Mouse (Mus musculus) lung, postnatal 36 days (tissue): Measurements from ENCODE around the gene Grk3.

ENCODE experiments used
- DNase-seq: peaks from one replicate; pipeline ENCODE4 v3.0.0; 2022; ENCODE audit warnings: mixed read lengths

Gene Grk3

GRCm38 (mm10) chr5:112864719-112865367, 150.7 kb downstream of the Grk3 start:
- DNase-seq = peak; percentile 46
